Mouse (Mus musculus): ENCODE measurements around the gene Prr7. TPM values are rescaled to one million over a fixed set of nuclear protein-coding genes. Genes with fewer than 3 reads are reported as not detected.

Gene Prr7
- total RNA-seq, 2 experiments from 2014 or later, result 0.62 to 0.77 TPM

- DNase-seq, result no peak
- intact Hi-C loops (cut with DNase I), result no loop called here
Observed at GRCm38 (mm10) chr13:55473076-55473831, 9.2 kb downstream of the Prr7 start.

GRCm38 (mm10) chr13:55473961-55474360 lies 9.9 kb downstream of the Prr7 start:
- intact Hi-C loops (cut with DNase I), result loop anchor here (2.0 kb wide), 1 partner anchor 41 kb away; no protein-coding TSS in a partner anchor

GRCm38 (mm10) chr13:55474621-55475069 lies 10.6 kb downstream of the Prr7 start:
- no peak for DNase-seq
- intact Hi-C loops (cut with DNase I), result loop anchor here (2.0 kb wide), 1 partner anchor 40 kb away; no protein-coding TSS in a partner anchor

More at GRCm38 (mm10) chr13:55473961-55474360, 9.9 kb downstream of the Prr7 start:
- no peak for DNase-seq

- intact Hi-C loops (cut with DNase I), result loop anchor here (2.0 kb wide), 1 partner anchor 39 kb away; no protein-coding TSS in a partner anchor
Observed at GRCm38 (mm10) chr13:55475750-55476149, 11.7 kb downstream of the Prr7 start.

GRCm38 (mm10) chr13:55476256-55476655 lies 12.2 kb downstream of the Prr7 start:
- DNase-seq, result no peak
- intact Hi-C loops (cut with DNase I), result no loop called here

More at GRCm38 (mm10) chr13:55475750-55476149, 11.7 kb downstream of the Prr7 start:
- no peak for DNase-seq

GRCm38 (mm10) chr13:55477492-55477891 lies 13.4 kb downstream of the Prr7 start:
- intact Hi-C loops (cut with DNase I), result no loop called here
- no peak for DNase-seq

GRCm38 (mm10) chr13:55478036-55478435 lies 14.0 kb downstream of the Prr7 start:
- no peak for DNase-seq
- intact Hi-C loops (cut with DNase I), result no loop called here

GRCm38 (mm10) chr13:55479008-55479407 lies 14.9 kb downstream of the Prr7 start:
- intact Hi-C loops (cut with DNase I), result no loop called here

GRCm38 (mm10) chr13:55479929-55480328 lies 15.9 kb downstream of the Prr7 start:
- DNase-seq, result no peak
- intact Hi-C loops (cut with DNase I), result no loop called here

More at GRCm38 (mm10) chr13:55479008-55479407, 14.9 kb downstream of the Prr7 start:
- no peak for DNase-seq

- intact Hi-C loops (cut with DNase I), result no loop called here
- no peak for DNase-seq
Observed at GRCm38 (mm10) chr13:55482542-55482941, 18.5 kb downstream of the Prr7 start.

GRCm38 (mm10) chr13:55483071-55483470 lies 19.0 kb downstream of the Prr7 start:
- no peak for DNase-seq
- intact Hi-C loops (cut with DNase I), result no loop called here

- intact Hi-C loops (cut with DNase I), result no loop called here
- no peak for DNase-seq
Observed at GRCm38 (mm10) chr13:55483593-55483992, 19.5 kb downstream of the Prr7 start.

- intact Hi-C loops (cut with DNase I), result no loop called here
- no peak for DNase-seq
Observed at GRCm38 (mm10) chr13:55484520-55485088, 20.5 kb downstream of the Prr7 start.

- intact Hi-C loops (cut with DNase I), result no loop called here
- peak in 1 of 2 experiments; percentile 46 for DNase-seq
Observed at GRCm38 (mm10) chr13:55486029-55486794, 22.1 kb downstream of the Prr7 start.

- no peak for DNase-seq
- intact Hi-C loops (cut with DNase I), result no loop called here
Observed at GRCm38 (mm10) chr13:55486916-55487577, 23.0 kb downstream of the Prr7 start.

- no peak for DNase-seq
- intact Hi-C loops (cut with DNase I), result no loop called here
Observed at GRCm38 (mm10) chr13:55487578-55488498, 23.8 kb downstream of the Prr7 start, which contains the start of gene Dbn1. Gene Dbn1 (minus strand): TSS chr13:55488111.

- intact Hi-C loops (cut with DNase I), result no loop called here
- no peak for DNase-seq
Observed at GRCm38 (mm10) chr13:55494257-55494656, 30.2 kb downstream of the Prr7 start.

- intact Hi-C loops (cut with DNase I), result loop anchor here (1.0 kb wide), 1 partner anchor 11 kb away; no protein-coding TSS in a partner anchor
- DNase-seq, result peak in 1 of 2 experiments; percentile 50
Observed at GRCm38 (mm10) chr13:55494883-55495621, 31.0 kb downstream of the Prr7 start.

Measured in gastrocnemius, postnatal 36 days (tissue).